Mouse (Mus musculus): ENCODE data around the gene Fam53b. TPM values are rescaled to one million over a fixed set of nuclear protein-coding genes. Genes with fewer than 3 reads are reported as not detected.

Fam53b gene
- 11.9 and 14.5 TPM in 2 replicates for polyA plus RNA-seq (2014; fragmentation: Nextera tagmentation; extraction: Ambion mirVana)

- no peaks in the 10 kb centered on the region for H3K36me3 ChIP-seq (ENCODE audit: control insufficient read depth, insufficient read depth, low read length)
- H3K27ac ChIP-seq (ENCODE audit: low read depth, low read length), result peak within 1 kb of the TSS; percentile 91
- WGBS (ENCODE audit: insufficient replicate concordance), result under 1% methylated on average over 70 of the region's 85 CpGs
- H3K9me3 ChIP-seq (replicated peaks; ENCODE audit: control insufficient read depth, low read length), result no peaks in the 10 kb centered on the region
- ATAC-seq (replicated peaks; ENCODE audit: insufficient number of reproducible peaks, low FRiP score, low TSS enrichment), result peak; percentile 60
- peak within 1 kb of the TSS; percentile 68 for H3K4me3 ChIP-seq (ENCODE audit: low read depth, low read length)
- peak within 1 kb of the TSS; percentile 90 for H3K9ac ChIP-seq (ENCODE audit: low read depth, low read length)
- no peaks in the 10 kb centered on the region for H3K27me3 ChIP-seq (ENCODE audit: control insufficient read depth, insufficient read depth, low read length)
- H3K4me2 ChIP-seq, result peak within 1 kb of the TSS; percentile 88
- peaks cover 24% of the 10 kb centered on the region for H3K4me1 ChIP-seq (ENCODE audit: control insufficient read depth, insufficient read depth, low read length)
Observed at GRCm38 (mm10) chr7:132813416-132814088, at the start of gene Fam53b. Gene Fam53b, minus strand, starts transcription at chr7:132813886.

DNA sequence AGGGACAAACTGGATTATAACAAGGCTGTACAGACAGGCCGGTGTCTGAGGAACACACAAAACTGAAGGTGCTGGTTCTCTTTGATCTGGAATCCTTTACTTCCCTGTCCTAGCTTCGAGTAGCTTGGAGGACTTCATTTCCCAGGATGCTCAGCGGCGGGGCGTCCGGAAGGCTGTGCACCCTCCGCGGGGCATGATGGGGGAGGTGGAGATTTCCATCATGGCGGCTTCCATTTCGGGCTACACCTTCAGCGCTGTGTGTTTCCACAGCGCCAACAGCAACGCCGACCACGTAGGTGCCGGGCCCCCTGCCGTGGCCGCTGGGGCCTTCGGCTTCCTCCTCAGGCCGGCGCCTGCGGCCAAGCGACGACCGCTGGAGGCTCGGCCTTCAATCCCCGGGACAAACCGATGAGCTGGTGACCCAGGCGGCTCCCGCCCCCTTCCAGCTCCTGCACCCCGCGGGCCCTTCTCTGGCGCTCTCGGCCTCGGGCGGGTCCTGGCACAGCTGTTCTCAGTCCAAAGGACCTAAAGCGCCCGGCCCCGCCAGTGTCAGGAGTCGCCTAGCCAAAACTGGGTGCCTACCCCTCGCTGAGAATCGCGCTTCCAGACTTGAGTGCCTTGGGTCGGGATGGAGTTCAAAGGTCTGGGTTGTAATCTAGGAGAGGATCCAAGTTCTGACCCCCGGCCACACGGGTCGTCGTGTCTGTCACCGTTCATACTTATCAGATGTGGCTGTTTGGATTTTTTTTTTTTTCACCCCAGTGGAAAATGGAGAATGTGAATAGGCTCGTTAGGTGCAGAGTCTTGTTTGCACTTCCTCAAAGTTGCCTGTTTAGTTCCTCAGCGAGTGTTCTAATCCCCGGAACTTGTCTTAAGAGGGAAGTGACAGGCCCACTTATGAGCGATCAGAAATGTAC, 45.6 kb upstream of the Fam53b start, which contains the start of gene Abraxas2:
Gene Abraxas2, plus strand, starts transcription at position 184 of the 917 bp plus-strand sequence.
- peak within 1 kb of the TSS; percentile 90 for H3K4me2 ChIP-seq
- peak within 1 kb of the TSS; percentile 65 for H3K4me3 ChIP-seq (ENCODE audit: low read depth, low read length)
- no peaks in the 10 kb centered on the region for H3K27me3 ChIP-seq (ENCODE audit: control insufficient read depth, insufficient read depth, low read length)
- 1% methylated on average over 53 of the region's 53 CpGs for WGBS (ENCODE audit: insufficient replicate concordance)
- no peaks in the 10 kb centered on the region for H3K36me3 ChIP-seq (ENCODE audit: control insufficient read depth, insufficient read depth, low read length)
- peak within 1 kb of the TSS; percentile 80 for H3K9ac ChIP-seq (ENCODE audit: low read depth, low read length)
- H3K4me1 ChIP-seq (ENCODE audit: control insufficient read depth, insufficient read depth, low read length), result peaks cover 8% of the 10 kb centered on the region
- peak within 1 kb of the TSS; percentile 81 for H3K27ac ChIP-seq (ENCODE audit: low read depth, low read length)
- ATAC-seq (replicated peaks; ENCODE audit: insufficient number of reproducible peaks, low FRiP score, low TSS enrichment), result peak; percentile 94
- H3K9me3 ChIP-seq (replicated peaks; ENCODE audit: control insufficient read depth, low read length), result no peaks in the 10 kb centered on the region

DNA sequence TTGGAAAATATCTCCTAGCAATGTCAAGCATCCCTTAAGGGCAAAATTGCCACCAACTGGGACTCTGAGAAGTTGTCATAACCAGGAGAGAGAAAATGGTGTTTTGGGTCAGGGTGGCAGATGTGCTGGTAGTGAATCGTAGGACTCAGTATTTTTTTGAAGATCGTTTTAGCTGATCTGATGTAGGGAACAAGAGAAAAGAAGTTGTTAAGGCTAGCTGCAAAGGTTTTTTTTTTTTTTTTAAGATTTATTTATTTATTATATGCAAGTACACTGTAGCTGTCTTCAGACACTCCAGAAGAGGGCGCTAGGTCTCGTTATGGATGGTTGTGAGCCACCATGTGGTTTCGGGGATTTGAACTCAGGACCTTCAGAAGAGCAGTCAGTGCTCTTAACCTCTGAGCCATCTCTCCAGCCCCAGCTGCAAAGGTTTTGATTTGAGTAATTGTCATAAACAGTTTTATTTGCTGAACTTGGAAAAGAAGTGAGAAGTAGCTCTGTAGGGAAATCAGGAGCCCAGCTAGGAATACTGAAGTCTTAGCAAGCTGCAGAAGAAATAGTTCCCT, 44.4 kb upstream of the Fam53b start:
- Histone ChIP-seq H3K27me3 (ENCODE audit: control insufficient read depth, insufficient read depth, low read length) (no peaks in the 10 kb centered on the region), H3K36me3 (ENCODE audit: control insufficient read depth, insufficient read depth, low read length) (no peaks in the 10 kb centered on the region), H3K4me1 (ENCODE audit: control insufficient read depth, insufficient read depth, low read length) (peaks cover 8% of the 10 kb centered on the region), H3K4me3 (ENCODE audit: low read depth, low read length) (no peak overlapping the region), H3K9ac (ENCODE audit: low read depth, low read length) (no peak overlapping the region), H3K27ac (ENCODE audit: low read depth, low read length) (no peak overlapping the region), H3K9me3 (replicated peaks; ENCODE audit: control insufficient read depth, low read length) (no peaks in the 10 kb centered on the region), H3K4me2 (no peak overlapping the region)
- 61% methylated on average over 5 of the region's 5 CpGs for WGBS (ENCODE audit: insufficient replicate concordance)
- no peak for ATAC-seq (replicated peaks; ENCODE audit: insufficient number of reproducible peaks, low FRiP score, low TSS enrichment)

- Histone ChIP-seq H3K4me1 (ENCODE audit: control insufficient read depth, insufficient read depth, low read length) (peaks cover 15% of the 10 kb centered on the region), H3K9me3 (replicated peaks; ENCODE audit: control insufficient read depth, low read length) (no peaks in the 10 kb centered on the region), H3K9ac (ENCODE audit: low read depth, low read length) (no peak overlapping the region), H3K4me3 (ENCODE audit: low read depth, low read length) (no peak overlapping the region), H3K36me3 (ENCODE audit: control insufficient read depth, insufficient read depth, low read length) (no peaks in the 10 kb centered on the region), H3K27me3 (ENCODE audit: control insufficient read depth, insufficient read depth, low read length) (no peaks in the 10 kb centered on the region), H3K27ac (ENCODE audit: low read depth, low read length) (no peak overlapping the region), H3K4me2 (no peak overlapping the region)
- 80% methylated on average over 1 of the region's 1 CpGs for WGBS (ENCODE audit: insufficient replicate concordance)
- no peak for ATAC-seq (replicated peaks; ENCODE audit: insufficient number of reproducible peaks, low FRiP score, low TSS enrichment)
Observed at GRCm38 (mm10) chr7:132856083-132856482, 42.4 kb upstream of the Fam53b start.

DNA sequence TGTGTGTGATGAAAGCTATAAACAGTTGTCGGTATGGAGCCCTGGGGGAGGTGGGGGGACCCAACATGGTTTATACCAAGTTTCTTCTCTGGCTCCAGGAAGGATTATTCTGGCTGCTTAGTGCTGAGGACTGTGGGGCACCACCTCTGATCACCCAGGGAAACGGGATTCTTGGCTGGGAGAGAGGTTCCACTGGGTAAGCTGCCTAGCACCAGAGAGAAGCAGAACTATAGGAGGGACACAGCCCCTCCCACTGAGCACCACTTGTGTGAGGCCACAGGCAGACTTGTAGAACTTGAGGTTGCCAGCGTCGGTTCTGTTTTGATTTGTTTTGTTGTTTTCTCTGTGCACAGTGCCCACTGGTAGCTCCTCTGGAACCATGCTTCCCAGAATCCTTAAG, 40.3 kb upstream of the Fam53b start:
- H3K36me3 ChIP-seq (ENCODE audit: control insufficient read depth, insufficient read depth, low read length), result no peaks in the 10 kb centered on the region
- no peak overlapping the region for H3K27ac ChIP-seq (ENCODE audit: low read depth, low read length)
- H3K27me3 ChIP-seq (ENCODE audit: control insufficient read depth, insufficient read depth, low read length), result no peaks in the 10 kb centered on the region
- no peak overlapping the region for H3K4me2 ChIP-seq
- no peak for ATAC-seq (replicated peaks; ENCODE audit: insufficient number of reproducible peaks, low FRiP score, low TSS enrichment)
- no peak overlapping the region for H3K4me3 ChIP-seq (ENCODE audit: low read depth, low read length)
- no peak overlapping the region for H3K9ac ChIP-seq (ENCODE audit: low read depth, low read length)
- H3K9me3 ChIP-seq (replicated peaks; ENCODE audit: control insufficient read depth, low read length), result no peaks in the 10 kb centered on the region
- peaks cover 9% of the 10 kb centered on the region for H3K4me1 ChIP-seq (ENCODE audit: control insufficient read depth, insufficient read depth, low read length)
- WGBS (ENCODE audit: insufficient replicate concordance), result 69% methylated on average over 4 of the region's 4 CpGs

DNA sequence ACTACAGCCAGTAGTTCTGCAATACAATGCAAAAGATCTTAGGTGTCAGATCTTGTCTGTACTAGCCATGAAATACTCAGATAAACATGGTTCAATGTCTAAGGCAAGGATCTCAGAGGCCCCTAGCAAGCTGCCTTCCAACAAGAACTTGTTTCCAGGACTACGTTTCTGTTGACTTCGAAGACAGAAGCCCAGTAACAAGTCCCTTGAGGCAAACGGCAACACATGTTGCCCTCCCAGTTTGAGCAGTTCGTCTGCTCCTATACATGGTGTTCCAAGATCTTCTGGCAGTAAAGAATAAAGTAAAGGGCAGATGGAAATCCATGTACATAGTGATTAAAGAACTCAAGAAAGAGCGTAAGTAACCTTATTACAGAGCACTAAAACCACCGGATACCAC, 39.7 kb upstream of the Fam53b start:
- no peak for ATAC-seq (replicated peaks; ENCODE audit: insufficient number of reproducible peaks, low FRiP score, low TSS enrichment)
- Histone ChIP-seq H3K9ac (ENCODE audit: low read depth, low read length) (no peak overlapping the region), H3K4me1 (ENCODE audit: control insufficient read depth, insufficient read depth, low read length) (peaks cover 7% of the 10 kb centered on the region), H3K4me3 (ENCODE audit: low read depth, low read length) (no peak overlapping the region), H3K36me3 (ENCODE audit: control insufficient read depth, insufficient read depth, low read length) (no peaks in the 10 kb centered on the region), H3K27ac (ENCODE audit: low read depth, low read length) (no peak overlapping the region), H3K27me3 (ENCODE audit: control insufficient read depth, insufficient read depth, low read length) (no peaks in the 10 kb centered on the region), H3K4me2 (no peak overlapping the region), H3K9me3 (replicated peaks; ENCODE audit: control insufficient read depth, low read length) (no peaks in the 10 kb centered on the region)
- 90% methylated on average over 6 of the region's 6 CpGs for WGBS (ENCODE audit: insufficient replicate concordance)

DNA sequence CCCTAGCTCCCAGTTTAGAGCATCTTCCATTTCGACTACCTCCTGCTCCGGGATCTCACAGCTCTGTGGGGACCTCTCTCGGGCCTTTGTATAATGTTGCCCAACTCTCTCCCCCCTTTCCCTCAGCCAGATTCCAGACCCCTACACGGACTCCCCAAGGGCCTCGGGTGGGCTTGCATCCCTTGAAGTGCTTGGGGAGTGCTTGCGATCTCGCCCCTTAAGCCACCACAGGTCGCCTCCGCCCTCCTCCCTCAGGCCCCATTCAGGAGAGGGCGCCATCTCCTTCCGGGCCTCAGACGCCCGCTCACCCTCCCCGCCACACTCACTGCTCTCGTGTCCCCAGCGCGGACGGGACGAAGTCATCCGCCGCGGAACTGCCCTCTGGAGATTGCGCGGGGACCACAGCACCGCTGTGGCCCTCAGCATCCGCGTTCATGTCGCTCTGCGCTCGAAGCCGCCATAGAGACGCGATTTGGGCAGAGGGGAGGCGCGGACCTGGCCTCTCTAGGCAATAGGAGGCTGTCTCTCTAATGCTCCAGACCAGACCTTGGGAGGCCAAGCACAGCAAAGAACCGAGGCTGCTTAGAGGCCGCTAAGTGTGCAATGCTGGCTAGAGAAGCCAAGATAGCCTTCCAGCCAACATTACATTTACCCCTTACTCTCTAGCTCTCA, 38.6 kb upstream of the Fam53b start, which contains the start of gene Eef1akmt2:
Gene Eef1akmt2, minus strand, starts transcription at position 501 of the 672 bp plus-strand sequence.
- H3K4me1 ChIP-seq (ENCODE audit: control insufficient read depth, insufficient read depth, low read length), result peaks cover 7% of the 10 kb centered on the region
- no peaks in the 10 kb centered on the region for H3K27me3 ChIP-seq (ENCODE audit: control insufficient read depth, insufficient read depth, low read length)
- H3K9me3 ChIP-seq (replicated peaks; ENCODE audit: control insufficient read depth, low read length), result no peaks in the 10 kb centered on the region
- WGBS (ENCODE audit: insufficient replicate concordance), result under 1% methylated on average over 37 of the region's 37 CpGs
- H3K4me3 ChIP-seq (ENCODE audit: low read depth, low read length), result peak within 1 kb of the TSS; percentile 72
- H3K36me3 ChIP-seq (ENCODE audit: control insufficient read depth, insufficient read depth, low read length), result no peaks in the 10 kb centered on the region
- ATAC-seq (replicated peaks; ENCODE audit: insufficient number of reproducible peaks, low FRiP score, low TSS enrichment), result peak; percentile 92
- H3K27ac ChIP-seq (ENCODE audit: low read depth, low read length), result peak within 1 kb of the TSS; percentile 99
- peak within 1 kb of the TSS; percentile 96 for H3K9ac ChIP-seq (ENCODE audit: low read depth, low read length)
- H3K4me2 ChIP-seq, result peak within 1 kb of the TSS; percentile 74

DNA sequence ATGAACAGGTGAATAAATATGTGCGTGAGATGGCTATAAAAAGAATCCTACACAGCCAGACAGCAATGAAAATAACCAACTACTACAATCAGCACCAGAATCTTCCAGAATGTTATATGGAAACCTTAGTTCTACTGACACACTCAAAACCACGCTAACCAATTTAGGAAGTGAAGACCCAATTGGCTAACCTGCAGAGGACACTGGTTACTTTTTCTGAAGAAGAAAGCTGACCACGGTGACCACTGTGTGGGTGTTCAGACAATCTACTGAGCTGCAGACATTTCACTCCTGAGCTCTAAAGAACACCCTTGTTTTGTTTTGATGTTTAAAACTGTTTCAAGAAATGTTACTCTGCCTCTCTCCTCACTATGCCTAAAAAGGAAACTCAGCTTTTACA, 29.5 kb upstream of the Fam53b start:
- H3K27me3 ChIP-seq (ENCODE audit: control insufficient read depth, insufficient read depth, low read length), result no peaks in the 10 kb centered on the region
- H3K27ac ChIP-seq (ENCODE audit: low read depth, low read length), result no peak overlapping the region
- H3K9me3 ChIP-seq (replicated peaks; ENCODE audit: control insufficient read depth, low read length), result no peaks in the 10 kb centered on the region
- H3K4me2 ChIP-seq, result no peak overlapping the region
- WGBS (ENCODE audit: insufficient replicate concordance), result 95% methylated on average over 3 of the region's 3 CpGs
- H3K4me3 ChIP-seq (ENCODE audit: low read depth, low read length), result no peak overlapping the region
- H3K36me3 ChIP-seq (ENCODE audit: control insufficient read depth, insufficient read depth, low read length), result no peaks in the 10 kb centered on the region
- H3K4me1 ChIP-seq (ENCODE audit: control insufficient read depth, insufficient read depth, low read length), result no peaks in the 10 kb centered on the region
- no peak overlapping the region for H3K9ac ChIP-seq (ENCODE audit: low read depth, low read length)
- ATAC-seq (replicated peaks; ENCODE audit: insufficient number of reproducible peaks, low FRiP score, low TSS enrichment), result no peak
